Mouse (Mus musculus): ENCODE results near the gene Isca2.

GRCm38 (mm10) chr12:84767510-84767909 is 5.5 kb upstream of the Isca2 start:
- TF ChIP-seq POLR2A (IDR thresholded peaks at IDR 0.05; ENCODE audit: low read depth, low read length) (no peak), CTCF (IDR thresholded peaks at IDR 0.05; ENCODE audit: extremely low read depth, insufficient read length, insufficient replicate concordance, low read depth, low read length) (no peak)

Data from small intestine, adult 2 months (tissue).